Mouse (Mus musculus) heart, embryonic 12.5 days (tissue): ENCODE measurements around the gene H2-Ab1. TPM values are rescaled to one million over a fixed set of nuclear protein-coding genes. Genes with fewer than 3 reads are reported as not detected.
"Not testable (repeated sequence)": the region's sequence is repeated elsewhere in the genome, so short reads cannot be mapped to it uniquely, and the experiment has no call there.

Source experiments
- ATAC-seq: fragments of 200-750 bp; cut with Nextera tagmentation; 2 replicates; pipeline ENCODE4 v1.8.0; 2017; ENCODE audit warnings: moderate TSS enrichment, moderate library complexity; ENCODE audit not compliant: insufficient number of reproducible peaks, low FRiP score
- H3K27ac ChIP-seq: fragments of 300-500 bp; sonication (generic); 2 replicates; pipeline ENCODE4 v1.5.1; 2016; ENCODE audit warnings: mild to moderate bottlenecking, moderate library complexity; ENCODE audit not compliant: poor library complexity, severe bottlenecking
- H3K27me3 ChIP-seq: fragments of 300-500 bp; sonication (generic); replicated peaks from 2 replicates; pipeline ENCODE4 v1.6.1; 2016; ENCODE audit warnings: mild to moderate bottlenecking, moderate library complexity
- H3K36me3 ChIP-seq: fragments of 300-500 bp; sonication (generic); 2 replicates; pipeline ENCODE4 v1.6.1; 2016; ENCODE audit warnings: mild to moderate bottlenecking, moderate library complexity
- H3K4me1 ChIP-seq: fragments of 300-500 bp; sonication (generic); replicated peaks from 2 replicates; pipeline ENCODE4 v1.6.1; 2016; ENCODE audit warnings: mild to moderate bottlenecking
- H3K4me2 ChIP-seq: fragments of 300-500 bp; sonication (generic); 2 replicates; pipeline ENCODE4 v1.6.1; 2016; ENCODE audit warnings: mild to moderate bottlenecking, moderate library complexity
- H3K4me3 ChIP-seq: fragments of 300-500 bp; sonication (generic); 2 replicates; pipeline ENCODE4 v1.5.1; 2016; ENCODE audit warnings: mild to moderate bottlenecking
- H3K9ac ChIP-seq: fragments of 300-500 bp; sonication (generic); 2 replicates; pipeline ENCODE4 v1.6.1; 2016; ENCODE audit warnings: mild to moderate bottlenecking, moderate library complexity
- H3K9me3 ChIP-seq: fragments of 300-500 bp; sonication (generic); replicated peaks from 2 replicates; pipeline ENCODE4 v1.6.1; 2016; ENCODE audit warnings: mild to moderate bottlenecking, moderate library complexity
- WGBS: fragments of 180-500 bp; shearing (Covaris S2); methylation state at CpG from one replicate; pipeline ENCODE4 v1.1.7; 2016; 5-methylcytosine and 5-hydroxymethylcytosine counted together
- polyA plus RNA-seq: library from polyadenylated mRNA; unstranded; fragments of >200 nt; fragmentation: Nextera tagmentation; extraction: Ambion mirVana; gene quantifications from 2 replicates; pipeline ENCODE4 v1.2.1, GENCODE M21; 2016

The H2-Ab1 gene
- polyA plus RNA-seq, 1 experiment from 2014 or later, result 15.2 TPM

- H3K9ac ChIP-seq, H3K4me2 ChIP-seq, ATAC-seq, H3K27ac ChIP-seq, H3K4me1 ChIP-seq, H3K4me3 ChIP-seq, H3K36me3 ChIP-seq, H3K9me3 ChIP-seq: not testable (repeated sequence)
- 87% methylated on average over 8 of the region's 11 CpGs for WGBS
- peaks cover 27% of the 10 kb centered on the region for H3K27me3 ChIP-seq
These were observed 38.4 kb upstream of the H2-Ab1 start for GRCm38 (mm10) chr17:34219096-34219495.

GRCm38 (mm10) chr17:34219801-34220200 lies 37.7 kb upstream of the H2-Ab1 start:
- not testable (repeated sequence) for H3K4me3 ChIP-seq, H3K9ac ChIP-seq, H3K4me2 ChIP-seq, ATAC-seq, H3K27ac ChIP-seq, H3K36me3 ChIP-seq, H3K4me1 ChIP-seq
- Histone ChIP-seq H3K27me3 (peaks cover 21% of the 10 kb centered on the region), H3K9me3 (peaks cover 11% of the 10 kb centered on the region)
- whole genome bisulfite sequencing, result 92% methylated on average over 4 of the region's 7 CpGs

- 91% methylated on average over 6 of the region's 16 CpGs for WGBS
- H3K4me3 ChIP-seq, H3K4me1 ChIP-seq, H3K9ac ChIP-seq, H3K27ac ChIP-seq, H3K4me2 ChIP-seq, H3K36me3 ChIP-seq, ATAC-seq: not testable (repeated sequence)
- H3K9me3 ChIP-seq, result peaks cover 17% of the 10 kb centered on the region
- peaks cover 15% of the 10 kb centered on the region for H3K27me3 ChIP-seq
These were observed 37.1 kb upstream of the H2-Ab1 start for GRCm38 (mm10) chr17:34220401-34220800.

GRCm38 (mm10) chr17:34224816-34225215 lies 32.7 kb upstream of the H2-Ab1 start:
- Histone ChIP-seq H3K4me1 (no peaks in the 10 kb centered on the region), H3K4me2 (no peak overlapping the region), H3K4me3 (no peak overlapping the region), H3K9me3 (peaks cover 13% of the 10 kb centered on the region), H3K9ac (no peak overlapping the region), H3K27ac (no peak overlapping the region), H3K27me3 (no peaks in the 10 kb centered on the region), H3K36me3 (no peaks in the 10 kb centered on the region)
- 86% methylated on average over 3 of the region's 3 CpGs for WGBS
- no peak for ATAC-seq

- Histone ChIP-seq H3K4me1 (no peaks in the 10 kb centered on the region), H3K9me3 (peaks cover 13% of the 10 kb centered on the region), H3K27ac (no peak overlapping the region), H3K4me2 (no peak overlapping the region), H3K36me3 (no peaks in the 10 kb centered on the region), H3K27me3 (no peaks in the 10 kb centered on the region), H3K9ac (no peak overlapping the region), H3K4me3 (no peak overlapping the region)
- 90% methylated on average over 8 of the region's 8 CpGs for WGBS
- no peak for ATAC-seq
These were observed 32.1 kb upstream of the H2-Ab1 start for GRCm38 (mm10) chr17:34225426-34225825.

- not testable (repeated sequence) for H3K27me3 ChIP-seq, H3K4me3 ChIP-seq, H3K27ac ChIP-seq, ATAC-seq, H3K4me1 ChIP-seq, H3K9ac ChIP-seq, H3K36me3 ChIP-seq, H3K4me2 ChIP-seq
- WGBS, result 96% methylated on average over 14 of the region's 23 CpGs
- H3K9me3 ChIP-seq, result peaks cover 13% of the 10 kb centered on the region
These were observed 31.6 kb upstream of the H2-Ab1 start for GRCm38 (mm10) chr17:34225911-34226310.

- not testable (repeated sequence) for H3K9me3 ChIP-seq, H3K4me1 ChIP-seq, H3K27me3 ChIP-seq, ATAC-seq, H3K4me3 ChIP-seq, H3K9ac ChIP-seq, H3K27ac ChIP-seq, H3K4me2 ChIP-seq, H3K36me3 ChIP-seq
- WGBS, result 89% methylated on average over 9 of the region's 9 CpGs
These were observed 26.5 kb upstream of the H2-Ab1 start for GRCm38 (mm10) chr17:34230971-34231370.

GRCm38 (mm10) chr17:34232021-34232420 lies 25.5 kb upstream of the H2-Ab1 start:
- H3K9ac ChIP-seq, H3K27ac ChIP-seq, H3K4me3 ChIP-seq, H3K4me1 ChIP-seq, H3K4me2 ChIP-seq, H3K9me3 ChIP-seq, ATAC-seq, H3K36me3 ChIP-seq, H3K27me3 ChIP-seq: not testable (repeated sequence)
- WGBS, result 91% methylated on average over 7 of the region's 7 CpGs

GRCm38 (mm10) chr17:34234926-34235325 lies 22.6 kb upstream of the H2-Ab1 start:
- no peak overlapping the region for H3K9ac ChIP-seq
- 0 out of 2 replicates have a peak, but pooled peaks cover 8% of the 10 kb centered on the region for H3K9me3 ChIP-seq
- no peaks in the 10 kb centered on the region for H3K36me3 ChIP-seq
- H3K4me3 ChIP-seq, result no peak overlapping the region
- no peak overlapping the region for H3K27ac ChIP-seq
- H3K4me1 ChIP-seq, result no peaks in the 10 kb centered on the region
- no peak for ATAC-seq
- 58% methylated on average over 9 of the region's 9 CpGs for WGBS
- no peak overlapping the region for H3K4me2 ChIP-seq
- H3K27me3 ChIP-seq, result no peaks in the 10 kb centered on the region

- no peak overlapping the region for H3K27ac ChIP-seq
- no peak for ATAC-seq
- H3K9ac ChIP-seq, result no peak overlapping the region
- H3K4me3 ChIP-seq, result no peak overlapping the region
- no peak overlapping the region for H3K4me2 ChIP-seq
- no peaks in the 10 kb centered on the region for H3K27me3 ChIP-seq
- H3K36me3 ChIP-seq, result no peaks in the 10 kb centered on the region
- H3K9me3 ChIP-seq, result peaks cover 11% of the 10 kb centered on the region; the same call in 1 of the 2 replicates
- 70% methylated on average over 5 of the region's 5 CpGs for WGBS
- H3K4me1 ChIP-seq, result no peaks in the 10 kb centered on the region
These were observed 20.8 kb upstream of the H2-Ab1 start for GRCm38 (mm10) chr17:34236691-34237090.

- Histone ChIP-seq H3K9me3 (peaks cover 16% of the 10 kb centered on the region; the same call in 1 of the 2 replicates), H3K4me3 (no peak overlapping the region), H3K9ac (no peak overlapping the region), H3K4me2 (no peak overlapping the region), H3K4me1 (no peaks in the 10 kb centered on the region), H3K27ac (no peak overlapping the region), H3K27me3 (no peaks in the 10 kb centered on the region), H3K36me3 (no peaks in the 10 kb centered on the region)
- ATAC-seq, result no peak
- WGBS, result 83% methylated on average over 3 of the region's 3 CpGs
These were observed 19.7 kb upstream of the H2-Ab1 start for GRCm38 (mm10) chr17:34237741-34238140.

- Histone ChIP-seq H3K27ac (no peak within 1 kb of the TSS), H3K4me2 (no peak within 1 kb of the TSS), H3K9ac (no peak within 1 kb of the TSS), H3K9me3 (peaks cover 8% of the 10 kb centered on the region; the same call in 1 of the 2 replicates), H3K4me3 (no peak within 1 kb of the TSS), H3K27me3 (no peaks in the 10 kb centered on the region), H3K36me3 (no peaks in the 10 kb centered on the region), H3K4me1 (no peaks in the 10 kb centered on the region)
- no peak for ATAC-seq
- WGBS, result 54% methylated on average over 3 of the region's 3 CpGs
These were observed 18.8 kb upstream of the H2-Ab1 start, which contains the start of gene H2-Ob for GRCm38 (mm10) chr17:34238706-34239105. Gene H2-Ob (plus strand): TSS chr17:34238903.
